Mouse (Mus musculus) forebrain, embryonic 11.5 days (tissue): ENCODE measurements at regions not wholly inside any gene's neighbourhood (a gene's known extent, or its start where the extent isn't known, plus 50 kb on each side); places are given as distances from the start of the nearest gene placed in this dataset.

Experiments used
- ATAC-seq: fragments of 200-750 bp; cut with Nextera tagmentation; replicated peaks from 2 replicates; pipeline ENCODE4 v1.8.0; 2017; ENCODE audit warnings: moderate TSS enrichment; ENCODE audit not compliant: low FRiP score
- DNase-seq: peaks from one replicate; pipeline ENCODE4 v3.0.0-alpha.2; 2017; ENCODE audit warnings: low spot score
- H3K27ac ChIP-seq: fragments of 300-500 bp; sonication (generic); 2 replicates; pipeline ENCODE4 v1.5.1; 2014; ENCODE audit warnings: low read depth, low read length
- H3K27me3 ChIP-seq: fragments of 300-500 bp; sonication (generic); 2 replicates; pipeline ENCODE4 v1.6.1; 2014; ENCODE audit warnings: mild to moderate bottlenecking, low read length, mixed read lengths; ENCODE audit not compliant: control insufficient read depth, insufficient read depth
- H3K36me3 ChIP-seq: fragments of 300-500 bp; sonication (generic); 2 replicates; pipeline ENCODE4 v1.6.1; 2014; ENCODE audit warnings: mild to moderate bottlenecking, low read length, moderate library complexity, mixed read lengths; ENCODE audit not compliant: control insufficient read depth, insufficient read depth
- H3K4me1 ChIP-seq: fragments of 300-500 bp; sonication (generic); replicated peaks from 2 replicates; pipeline ENCODE4 v1.6.1; 2014; ENCODE audit warnings: low read length, mixed read lengths; ENCODE audit not compliant: control insufficient read depth, insufficient read depth
- H3K4me2 ChIP-seq: fragments of 300-500 bp; sonication (generic); 2 replicates; pipeline ENCODE4 v1.6.1; 2014; ENCODE audit warnings: low read depth, mild to moderate bottlenecking, low read length, moderate library complexity, mixed read lengths; ENCODE audit not compliant: severe bottlenecking
- H3K4me3 ChIP-seq: fragments of 300-500 bp; sonication (generic); 2 replicates; pipeline ENCODE4 v1.5.1; 2014; ENCODE audit warnings: low read depth, low read length
- H3K9ac ChIP-seq: fragments of 300-500 bp; sonication (generic); 2 replicates; pipeline ENCODE4 v1.6.1; 2014; ENCODE audit warnings: low read length
- H3K9me3 ChIP-seq: fragments of 300-500 bp; sonication (generic); 2 replicates; pipeline ENCODE4 v1.6.1; 2016; ENCODE audit warnings: low read length, mixed read lengths; ENCODE audit not compliant: control insufficient read depth
- WGBS: fragments of 180-500 bp; shearing (Covaris S2); extraction: QIAGEN DNeasy Blood & Tissue Kit; methylation state at CpG from one replicate; pipeline ENCODE4 v1.1.7; 2014; 5-methylcytosine and 5-hydroxymethylcytosine counted together

DNA sequence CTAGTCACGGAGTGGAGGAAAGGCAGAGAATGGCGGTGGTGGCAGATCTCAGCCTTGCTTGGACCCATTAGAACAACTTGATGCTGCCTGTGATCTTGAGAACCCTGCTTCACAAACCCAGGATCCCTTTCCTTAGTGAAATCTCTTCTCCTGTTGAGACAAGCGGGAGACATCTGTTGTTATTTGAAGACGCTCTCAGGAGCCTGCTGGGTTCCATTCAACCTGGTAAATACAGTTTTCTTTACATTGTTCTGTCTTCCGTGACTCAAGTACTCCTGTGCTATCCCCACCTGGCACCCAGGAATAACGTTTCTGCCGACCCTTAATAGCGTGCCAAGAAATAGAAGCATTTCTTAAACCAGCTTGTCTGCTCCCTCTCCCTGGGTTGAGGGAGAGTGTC, 213.8 kb downstream of the Enc1 start:
- 71% methylated on average over 8 of the region's 8 CpGs for WGBS
- no peak for ATAC-seq
- no peak overlapping the region for H3K27ac ChIP-seq
- H3K27me3 ChIP-seq: no peaks in the 10 kb centered on the region
- H3K4me1 ChIP-seq: no peaks in the 10 kb centered on the region
- H3K4me3 ChIP-seq: no peak overlapping the region
- H3K4me2 ChIP-seq: no peak overlapping the region
- H3K9me3 ChIP-seq: no peaks in the 10 kb centered on the region
- no peaks in the 10 kb centered on the region for H3K36me3 ChIP-seq
- no peak for DNase-seq
- no peak overlapping the region for H3K9ac ChIP-seq

DNA sequence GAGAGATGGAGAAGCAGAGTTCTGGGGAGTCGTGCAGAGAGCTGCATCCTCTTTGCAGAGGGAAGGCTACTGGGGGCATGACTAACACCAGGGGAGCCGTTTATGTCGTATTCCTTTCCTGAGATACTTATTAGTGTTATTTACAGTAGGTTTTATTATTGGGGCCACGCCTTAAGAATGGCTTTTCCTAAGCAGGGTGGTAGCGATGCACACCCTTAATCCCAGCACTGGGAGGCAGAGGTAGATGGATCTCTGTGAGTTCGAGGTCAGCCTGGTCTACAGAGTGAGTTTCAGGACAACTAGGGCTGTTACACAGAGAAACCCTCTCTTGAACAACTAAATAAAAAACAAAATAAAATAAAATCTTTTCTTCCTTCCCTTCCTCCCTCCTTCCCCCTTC, 212.6 kb downstream of the Enc1 start:
- Histone ChIP-seq H3K4me1 (no peaks in the 10 kb centered on the region), H3K27me3 (no peaks in the 10 kb centered on the region), H3K9ac (0 out of 2 replicates have a peak overlapping the region, but pooled peaks have one; percentile 20), H3K4me3 (no peak overlapping the region), H3K4me2 (no peak overlapping the region), H3K9me3 (no peaks in the 10 kb centered on the region), H3K27ac (peak overlapping the region; percentile 37; the same call in 1 of the 2 replicates), H3K36me3 (no peaks in the 10 kb centered on the region)
- WGBS: 74% methylated on average over 6 of the region's 6 CpGs
- ATAC-seq (no peak), DNase-seq (no peak)

DNA sequence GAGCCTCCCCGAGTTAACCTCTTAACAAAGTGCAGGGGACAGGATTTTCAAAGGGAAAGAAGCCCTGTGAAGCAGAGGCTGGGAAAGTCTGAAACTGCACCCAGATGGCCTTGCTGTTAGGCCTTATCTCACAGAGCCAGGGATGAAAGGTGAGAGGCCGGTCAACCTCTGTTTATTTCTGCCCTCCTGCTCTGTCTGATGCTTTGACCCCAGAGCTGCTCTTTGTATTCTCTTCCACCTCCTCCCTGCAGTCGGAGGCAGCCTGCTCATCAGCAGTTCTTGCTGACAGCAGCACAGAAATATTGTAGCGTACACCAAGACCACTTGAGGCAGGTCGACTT, 212.2 kb downstream of the Enc1 start:
- H3K36me3 ChIP-seq: no peaks in the 10 kb centered on the region
- H3K9ac ChIP-seq: 0 out of 2 replicates have a peak overlapping the region, but pooled peaks have one; percentile 20
- DNase-seq (no peak), ATAC-seq (no peak)
- no peaks in the 10 kb centered on the region for H3K9me3 ChIP-seq
- no peak overlapping the region for H3K4me3 ChIP-seq
- H3K27ac ChIP-seq: peak overlapping the region; percentile 37; the same call in 1 of the 2 replicates
- no peak overlapping the region for H3K4me2 ChIP-seq
- no peaks in the 10 kb centered on the region for H3K4me1 ChIP-seq
- 33% methylated on average over 5 of the region's 5 CpGs for WGBS
- no peaks in the 10 kb centered on the region for H3K27me3 ChIP-seq

DNA sequence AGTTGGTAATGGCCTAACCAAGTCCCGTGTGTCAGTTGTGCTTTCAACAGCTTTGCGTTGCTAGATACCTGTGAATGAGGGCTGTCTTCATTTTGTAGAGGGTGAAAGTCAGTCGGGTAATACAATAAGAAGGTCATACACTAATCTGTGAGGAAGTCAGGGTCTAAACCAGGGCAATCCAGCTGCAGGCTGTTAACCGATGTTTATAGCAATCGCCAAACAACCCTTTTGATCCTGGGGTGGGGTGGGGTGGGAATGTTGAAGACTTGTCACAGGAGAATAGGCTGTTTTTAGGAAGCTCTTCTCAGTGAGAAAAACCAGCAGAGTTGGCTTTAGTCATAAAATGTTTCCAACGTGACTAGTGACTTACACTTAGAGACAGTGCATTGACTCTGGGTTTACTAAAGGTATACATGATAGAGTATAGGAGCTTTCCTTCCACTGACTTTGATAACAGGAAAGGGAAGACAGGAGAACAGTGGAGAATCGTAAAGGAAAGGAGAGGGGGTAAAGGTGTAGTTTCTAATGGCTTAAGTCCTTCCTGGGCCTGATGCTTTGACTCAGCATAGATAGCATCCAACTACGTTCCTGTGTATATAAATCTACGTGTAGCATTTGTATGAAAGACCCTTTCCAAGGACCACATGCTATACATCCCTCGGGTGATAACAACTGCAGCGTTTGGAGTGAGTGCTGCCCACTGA, 211.6 kb downstream of the Enc1 start:
- Histone ChIP-seq H3K4me1 (no peaks in the 10 kb centered on the region), H3K4me3 (no peak overlapping the region), H3K36me3 (no peaks in the 10 kb centered on the region), H3K27me3 (no peaks in the 10 kb centered on the region), H3K4me2 (no peak overlapping the region), H3K9ac (no peak overlapping the region), H3K9me3 (no peaks in the 10 kb centered on the region), H3K27ac (peak overlapping the region; percentile 18; the same call in 1 of the 2 replicates)
- WGBS: 56% methylated on average over 11 of the region's 11 CpGs
- ATAC-seq (no peak), DNase-seq (no peak)

DNA sequence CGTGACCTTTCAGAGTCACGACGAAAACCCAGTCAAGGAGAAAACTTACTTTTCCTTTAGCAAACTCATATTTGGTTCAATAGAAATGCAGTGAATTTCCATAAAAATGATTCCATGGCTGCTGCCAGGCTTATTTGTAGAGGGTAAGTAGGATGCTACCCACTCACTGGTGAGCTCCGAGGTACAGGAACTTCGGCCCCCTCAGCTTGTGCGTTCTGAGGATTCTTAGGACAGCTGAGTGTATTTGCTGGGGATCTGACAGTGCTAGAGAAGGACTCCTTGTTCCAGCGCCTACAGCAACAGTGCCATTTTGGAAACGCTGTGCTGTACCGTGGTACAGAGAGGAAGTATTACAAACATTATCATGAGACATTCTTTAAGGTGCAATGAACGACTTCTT, 210.4 kb downstream of the Enc1 start:
- Histone ChIP-seq H3K9me3 (no peaks in the 10 kb centered on the region), H3K27ac (no peak overlapping the region), H3K27me3 (no peaks in the 10 kb centered on the region), H3K4me2 (no peak overlapping the region), H3K4me3 (no peak overlapping the region), H3K36me3 (no peaks in the 10 kb centered on the region), H3K9ac (no peak overlapping the region), H3K4me1 (no peaks in the 10 kb centered on the region)
- ATAC-seq (no peak), DNase-seq (no peak)
- WGBS: 89% methylated on average over 10 of the region's 10 CpGs

DNA sequence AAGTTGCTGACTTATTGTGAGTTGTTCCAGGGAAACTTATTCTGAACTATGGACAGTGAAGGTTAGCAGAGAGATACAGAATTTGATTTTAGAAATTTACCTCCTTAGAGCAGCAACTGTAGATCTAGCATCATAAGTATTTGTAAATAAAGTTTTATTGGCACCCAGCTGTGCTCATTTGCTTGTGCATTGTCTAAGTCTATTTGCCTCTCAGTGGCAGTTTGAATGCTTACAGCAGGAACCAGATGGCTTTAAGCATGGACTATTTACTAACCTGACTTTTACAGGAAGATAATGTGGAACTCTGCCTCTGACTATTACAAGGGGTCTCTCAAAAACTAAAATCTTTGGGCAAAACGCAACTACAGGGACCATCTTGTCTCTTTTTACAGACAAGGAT, 207.2 kb downstream of the Enc1 start:
- H3K4me3 ChIP-seq: no peak overlapping the region
- WGBS: 87% methylated on average over 1 of the region's 1 CpGs
- no peak overlapping the region for H3K27ac ChIP-seq
- H3K4me2 ChIP-seq: no peak overlapping the region
- H3K9ac ChIP-seq: no peak overlapping the region
- H3K9me3 ChIP-seq: no peaks in the 10 kb centered on the region
- DNase-seq: no peak
- no peaks in the 10 kb centered on the region for H3K36me3 ChIP-seq
- H3K27me3 ChIP-seq: no peaks in the 10 kb centered on the region
- no peaks in the 10 kb centered on the region for H3K4me1 ChIP-seq
- ATAC-seq: no peak

DNA sequence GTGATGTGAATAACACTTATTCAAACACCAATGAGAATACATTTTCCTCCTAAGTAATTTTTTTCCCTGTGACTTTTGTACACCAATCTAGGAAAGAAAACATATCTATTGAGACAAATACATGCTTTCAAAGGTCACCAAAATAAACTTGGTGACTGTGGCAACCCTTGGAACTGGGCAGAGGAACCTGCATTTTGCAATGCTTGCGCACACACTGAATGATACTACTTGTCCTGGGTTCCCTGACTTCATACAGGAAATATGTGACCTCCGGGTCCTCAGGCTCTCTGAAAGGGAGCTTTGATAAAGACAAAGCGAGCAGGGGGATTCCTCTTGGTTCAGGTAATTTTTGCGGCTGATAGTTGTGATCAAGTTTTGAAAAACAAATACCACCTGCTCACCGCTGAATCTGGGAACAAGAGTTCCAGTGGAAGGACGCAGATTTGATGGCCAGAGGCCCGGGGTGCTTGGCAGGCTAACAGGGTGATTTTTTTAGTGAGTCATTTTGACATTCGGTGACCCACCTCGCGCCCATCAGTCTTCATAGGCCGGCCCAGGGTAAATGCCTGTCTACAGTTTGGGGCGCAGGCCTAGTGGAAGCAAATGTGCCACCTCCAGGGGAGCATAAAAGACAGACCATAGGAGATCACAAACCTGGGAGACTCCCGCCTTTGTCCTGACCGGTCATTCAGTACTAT, 203.0 kb downstream of the Enc1 start:
- DNase-seq: no peak
- no peaks in the 10 kb centered on the region for H3K27me3 ChIP-seq
- H3K4me1 ChIP-seq: peaks cover 11% of the 10 kb centered on the region
- H3K4me3 ChIP-seq: no peak overlapping the region
- 83% methylated on average over 14 of the region's 14 CpGs for WGBS
- H3K27ac ChIP-seq: no peak overlapping the region
- H3K9ac ChIP-seq: no peak overlapping the region
- H3K4me2 ChIP-seq: no peak overlapping the region
- H3K9me3 ChIP-seq: no peaks in the 10 kb centered on the region
- ATAC-seq: no peak
- H3K36me3 ChIP-seq: no peaks in the 10 kb centered on the region

DNA sequence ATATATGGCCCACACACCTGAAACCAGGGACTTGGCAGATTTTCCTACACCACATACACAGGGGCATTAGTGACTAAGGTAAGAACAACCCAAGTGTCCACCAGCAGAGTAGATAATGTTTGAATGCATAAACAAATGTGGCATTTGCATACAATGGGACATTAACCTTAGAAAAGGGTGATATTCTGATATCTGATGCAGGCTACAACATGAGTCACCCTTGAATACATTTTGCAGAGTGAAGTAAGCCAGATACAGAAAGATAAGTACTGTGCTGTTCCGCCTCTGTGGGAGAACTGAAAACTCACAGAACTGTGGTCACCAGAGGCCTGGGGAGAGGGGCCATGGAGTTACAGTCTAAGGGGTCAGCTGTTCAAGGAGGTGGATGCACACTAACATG, 201.9 kb downstream of the Enc1 start:
- Histone ChIP-seq H3K27me3 (no peaks in the 10 kb centered on the region), H3K9ac (no peak overlapping the region), H3K27ac (no peak overlapping the region), H3K9me3 (no peaks in the 10 kb centered on the region), H3K4me3 (no peak overlapping the region), H3K4me2 (no peak overlapping the region), H3K36me3 (no peaks in the 10 kb centered on the region), H3K4me1 (peaks cover 18% of the 10 kb centered on the region)
- no peak for ATAC-seq
- no peak for DNase-seq
- WGBS: 88% methylated on average over 1 of the region's 1 CpGs

DNA sequence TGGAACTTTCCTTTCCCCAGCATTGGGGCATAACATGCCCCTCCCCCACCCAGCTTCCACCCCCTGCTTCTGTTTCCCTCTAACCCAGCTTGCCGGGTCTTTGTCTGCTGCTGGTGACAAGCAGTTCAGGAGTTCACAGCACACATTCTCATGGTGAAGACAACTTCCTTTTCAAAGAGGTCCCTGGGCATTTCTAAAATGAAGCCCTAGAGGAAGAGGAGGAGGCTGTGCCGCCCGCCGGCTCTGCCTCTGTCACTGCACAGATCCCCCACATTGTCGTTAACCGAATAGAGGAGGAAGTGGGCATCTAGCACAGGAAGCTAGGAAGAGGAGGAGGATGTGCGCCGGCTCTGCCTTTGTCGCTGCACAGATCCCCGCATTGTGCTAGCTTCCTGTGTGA, 201.4 kb downstream of the Enc1 start:
- Histone ChIP-seq H3K9me3 (no peaks in the 10 kb centered on the region), H3K4me2 (no peak overlapping the region), H3K9ac (peak overlapping the region; percentile 24; the same call in 1 of the 2 replicates), H3K4me3 (no peak overlapping the region), H3K27ac (peak overlapping the region; percentile 14; the same call in 1 of the 2 replicates), H3K27me3 (no peaks in the 10 kb centered on the region), H3K36me3 (no peaks in the 10 kb centered on the region), H3K4me1 (peaks cover 18% of the 10 kb centered on the region)
- DNase-seq (peak; percentile 53), ATAC-seq (no peak)
- 31% methylated on average over 10 of the region's 10 CpGs for WGBS
